ENCODE assay signal across 11 mouse cellular contexts in genomic region chr9:75289545-75289944, GRCm38 (mm10). TPM values are rescaled to one million over a fixed set of nuclear protein-coding genes. Genes with fewer than 3 reads are reported as not detected.
DNase-seq lines count a peak whose midpoint lies in the region; ATAC-seq and TF ChIP-seq lines count a peak whose summit lies in the region.
"Had no signal": no experiment of that assay in that cellular context is flagged by ENCODE, and none has a peak within 500 bp of the region (broad histone marks: within the 10 kb centered on the region; RNA-seq: fewer than 3 reads in every experiment).

No protein-coding gene starts in this region.

- no peak for TF ChIP-seq POLR2A in liver, adult 2 months (IDR thresholded peaks at IDR 0.05; ENCODE audit: extremely low read depth, insufficient read depth, low read length)

- no peaks in the 10 kb centered on the region for H3K79me2 ChIP-seq in liver, adult 2 months (ENCODE audit: control insufficient read depth, insufficient read depth, low read length)

- H3K27ac ChIP-seq in liver, adult 2 months (replicated peaks; ENCODE audit: insufficient read depth, low read depth, low read length): no peak overlapping the region
- H3K27ac ChIP-seq in midbrain, embryonic 11.5 days (ENCODE audit: low read depth, low read length): no peak overlapping the region
- H3K27ac ChIP-seq: forebrain, embryonic 13.5 days; limb, embryonic 13.5 days had no signal

- peak; percentile 53; the same call in 1 of the 2 replicates for TF ChIP-seq CTCF in liver, adult 2 months (IDR thresholded peaks at IDR 0.05; ENCODE audit: low read depth, low read length)

- H3K9ac ChIP-seq in liver, adult 2 months (ENCODE audit: low read depth, low read length): no peak overlapping the region
- no peak overlapping the region for H3K9ac ChIP-seq in midbrain, embryonic 11.5 days (ENCODE audit: low read length)
- H3K9ac ChIP-seq: forebrain, embryonic 13.5 days; limb, embryonic 13.5 days had no signal

- H3K36me3 ChIP-seq in liver, adult 2 months (ENCODE audit: control insufficient read depth, insufficient read depth, low read length): no peaks in the 10 kb centered on the region
- no peaks in the 10 kb centered on the region for H3K36me3 ChIP-seq in midbrain, embryonic 11.5 days (ENCODE audit: control insufficient read depth, insufficient read depth, low read length)
- H3K36me3 ChIP-seq: limb, embryonic 13.5 days had no signal

- H3K4me1 ChIP-seq in liver, adult 2 months (ENCODE audit: control insufficient read depth, insufficient read depth, low read length): no peaks in the 10 kb centered on the region
- no peaks in the 10 kb centered on the region for H3K4me1 ChIP-seq in midbrain, embryonic 11.5 days (ENCODE audit: control insufficient read depth, insufficient read depth, low read length)
- H3K4me1 ChIP-seq: forebrain, embryonic 13.5 days; limb, embryonic 13.5 days had no signal

- ATAC-seq in megakaryocyte-erythroid progenitor cell, adult 5-6 weeks (replicated peaks; ENCODE audit: low FRiP score, low TSS enrichment, poor library complexity, severe bottlenecking): peak; percentile 87
- ATAC-seq in midbrain, embryonic 11.5 days (ENCODE audit: low FRiP score): no peak
- ATAC-seq: forebrain, embryonic 13.5 days had no signal

- no peak overlapping the region for H3K4me3 ChIP-seq in liver, adult 2 months (ENCODE audit: insufficient read depth, low read depth, low read length)
- no peak overlapping the region for H3K4me3 ChIP-seq in midbrain, embryonic 11.5 days (ENCODE audit: low read depth, low read length)
- H3K4me3 ChIP-seq: forebrain, embryonic 13.5 days; limb, embryonic 13.5 days had no signal

- 52% methylated on average over 4 of the region's 4 CpGs for WGBS in liver, adult 2 months
- 48% methylated on average over 4 of the region's 4 CpGs for WGBS in midbrain, embryonic 11.5 days

- H3K27me3 ChIP-seq in liver, adult 2 months (ENCODE audit: control insufficient read depth, insufficient read depth, low read length): no peaks in the 10 kb centered on the region
- H3K27me3 ChIP-seq in midbrain, embryonic 11.5 days (ENCODE audit: control insufficient read depth, insufficient read depth, low read length): no peaks in the 10 kb centered on the region
- H3K27me3 ChIP-seq: forebrain, embryonic 13.5 days had no signal

- H3K9me3 ChIP-seq in midbrain, embryonic 11.5 days (ENCODE audit: control insufficient read depth, low read length): no peaks in the 10 kb centered on the region
- H3K9me3 ChIP-seq: forebrain, embryonic 13.5 days; limb, embryonic 13.5 days had no signal

- no peak overlapping the region for H3K4me2 ChIP-seq in midbrain, embryonic 11.5 days
- H3K4me2 ChIP-seq: forebrain, embryonic 13.5 days; limb, embryonic 13.5 days had no signal

- peak; percentile 59 for DNase-seq in cerebellum, adult 9-10 months
- DNase-seq in cerebellum, postnatal 36 days: no peak
- peak; percentile 23 for DNase-seq in liver, adult 2 months (ENCODE audit: extremely low read depth, low read depth, low spot score)
- no peak for DNase-seq in liver
- DNase-seq in c-Kit-positive CD71-positive TER-119-negative erythroid progenitor cells, embryonic 14.5 days (ENCODE audit: low read depth): peak; percentile 27
- no peak for DNase-seq in midbrain, embryonic 11.5 days (ENCODE audit: low spot score, missing footprints)
- no peak for DNase-seq in ovary, postnatal 36 days (ENCODE audit: low spot score)

RNA-seq across cellular contexts. Expression of gene Gnb5, which starts 16.5 kb away (rescaled TPM):
- 0.74 and 1.1 TPM in 2 replicates for total RNA-seq in liver, adult 2 months (2014; rRNA removed)
- 0.45 and 0.78 TPM in 2 replicates for polyA plus RNA-seq in liver, adult 2 months (2012; rRNA removed)
- not detected in 2 replicates for total RNA-seq in megakaryocyte-erythroid progenitor cell, adult 5-6 weeks (2014; fragmentation: Nextera tagmentation)
- 1.1 and 1.3 TPM in 2 replicates for total RNA-seq in megakaryocyte-erythroid progenitor cell, adult 5-6 weeks (2017)
- 33.1 and 34.4 TPM in 2 replicates for polyA plus RNA-seq in midbrain, embryonic 11.5 days (2014; fragmentation: Nextera tagmentation; extraction: Ambion mirVana)

RNA-seq across cellular contexts. Expression of gene Myo5c, which starts 57.7 kb away (rescaled TPM):
- 0.18 and 0.20 TPM in 2 replicates for total RNA-seq in liver, adult 2 months (2014; rRNA removed)
- 0.07 and 0.12 TPM in 2 replicates for polyA plus RNA-seq in liver, adult 2 months (2012; rRNA removed)
- total RNA-seq in megakaryocyte-erythroid progenitor cell, adult 5-6 weeks (2014; fragmentation: Nextera tagmentation): not detected in 2 replicates
- total RNA-seq in megakaryocyte-erythroid progenitor cell, adult 5-6 weeks (2017): 0.38 TPM in 1 of 2 replicates, not detected in the other
- polyA plus RNA-seq in midbrain, embryonic 11.5 days (2014; fragmentation: Nextera tagmentation; extraction: Ambion mirVana): 0.40 and 0.56 TPM in 2 replicates

RNA-seq across cellular contexts. Expression of gene Bcl2l10, which starts 58.0 kb away (rescaled TPM):
- not detected in 2 replicates for total RNA-seq in liver, adult 2 months (2014; rRNA removed)
- not detected in 2 replicates for polyA plus RNA-seq in liver, adult 2 months (2012; rRNA removed)
- not detected in 2 replicates for total RNA-seq in megakaryocyte-erythroid progenitor cell, adult 5-6 weeks (2014; fragmentation: Nextera tagmentation)
- not detected in 2 replicates for total RNA-seq in megakaryocyte-erythroid progenitor cell, adult 5-6 weeks (2017)
- polyA plus RNA-seq in midbrain, embryonic 11.5 days (2014; fragmentation: Nextera tagmentation; extraction: Ambion mirVana): not detected in 2 replicates
- total RNA-seq: neutrophil, adult 5-6 weeks had no signal
- polyA plus RNA-seq: forebrain, embryonic 13.5 days; limb, embryonic 13.5 days had no signal

Comparison
In these comparisons a context has a peak if more than half of its experiments do, and no peak if none do; other contexts are left out.
1. DNase-seq: peak in cerebellum, adult 9-10 months (single experiment), liver, adult 2 months (single experiment) and c-Kit-positive CD71-positive TER-119-negative erythroid progenitor cells, embryonic 14.5 days (single experiment); none in cerebellum, postnatal 36 days (0 of 2), liver (single experiment), midbrain, embryonic 11.5 days (single experiment) and ovary, postnatal 36 days (single experiment).